Mouse (Mus musculus) gastrocnemius, postnatal 14 days (tissue): ENCODE measurements around the gene Emid1. TPM values are rescaled to one million over a fixed set of nuclear protein-coding genes. Genes with fewer than 3 reads are reported as not detected.

Experiments used
- DNase-seq: peaks from one replicate; pipeline ENCODE4 v3.0.0; 2021; ENCODE audit warnings: mixed read lengths
- intact Hi-C: fragments of 180-260 bp; cut with DNase I; formaldehyde crosslinking; loops from one replicate; pipeline ENCODE4 v1.15.1; 2025; ENCODE audit warnings: low total_unique reads
- total RNA-seq, 2 experiments: library from RNA; stranded (reverse); gene quantifications; 2 replicates each; pipeline ENCODE4 v1.2.3; 2021

The Emid1 gene
- total RNA-seq, 2 experiments from 2014 or later, result 11.9 to 15.8 TPM

DNA sequence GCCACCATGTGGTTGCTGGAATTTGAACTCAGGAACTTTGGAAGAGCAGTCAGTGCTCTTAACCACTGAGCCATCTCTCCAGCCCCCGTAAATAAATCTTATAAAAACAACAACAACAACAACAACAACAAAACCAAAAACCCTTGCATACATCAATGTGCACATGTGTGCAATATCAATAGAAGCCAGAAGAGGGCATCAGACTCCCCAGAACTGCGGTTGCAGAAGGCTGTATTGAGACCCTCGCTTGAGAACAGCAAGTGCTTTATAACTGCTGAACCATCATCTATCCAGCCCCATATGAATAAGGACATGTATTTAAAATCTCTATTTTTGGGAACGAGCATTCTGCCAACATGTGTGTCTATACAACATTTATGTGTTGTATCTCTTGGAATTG is 77.2 kb downstream of the Emid1 start:
- no peak for DNase-seq
- intact Hi-C loops, result no loop called here

DNA sequence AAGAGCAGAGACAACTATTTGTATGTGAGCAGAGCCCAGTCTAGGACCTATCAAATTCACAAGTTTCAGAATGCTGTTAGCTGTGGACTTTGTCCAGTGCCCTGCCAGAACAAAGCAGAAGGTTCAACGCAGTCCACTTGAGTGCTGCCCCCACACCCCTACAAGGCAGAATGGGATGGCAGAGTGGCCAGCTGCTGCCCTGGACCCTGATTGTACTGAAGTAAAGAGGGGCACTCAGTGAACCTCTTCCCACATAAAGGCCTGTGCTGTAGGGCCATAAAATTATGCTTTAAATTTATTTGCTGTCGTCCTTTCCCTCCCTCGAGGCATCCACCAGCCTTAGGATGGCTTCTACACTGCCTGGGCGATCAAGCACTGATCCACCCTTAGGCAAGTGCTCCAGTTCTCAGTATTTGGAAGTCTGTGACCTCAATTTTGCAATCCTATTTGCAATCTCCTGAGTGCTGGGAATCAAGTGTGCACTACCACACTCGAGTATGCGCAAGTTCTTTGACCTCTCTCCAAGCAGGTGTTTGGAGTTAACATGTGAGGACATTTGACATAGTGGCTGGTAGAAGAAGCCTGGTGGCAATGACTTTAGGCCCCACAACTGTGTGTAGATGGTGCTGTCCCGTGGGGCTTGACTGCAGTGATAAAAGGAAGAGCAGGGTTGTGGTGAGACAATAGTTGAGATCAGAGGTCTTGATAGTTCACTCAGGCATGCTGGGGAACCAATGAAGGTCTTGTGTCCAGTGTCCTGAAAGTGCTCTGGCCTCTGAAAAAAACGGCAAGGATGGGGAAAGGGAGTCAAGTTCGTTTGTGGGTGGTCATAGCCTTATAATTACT is 83.7 kb downstream of the Emid1 start:
- DNase-seq, result no peak
- intact Hi-C loops, result no loop called here

DNA sequence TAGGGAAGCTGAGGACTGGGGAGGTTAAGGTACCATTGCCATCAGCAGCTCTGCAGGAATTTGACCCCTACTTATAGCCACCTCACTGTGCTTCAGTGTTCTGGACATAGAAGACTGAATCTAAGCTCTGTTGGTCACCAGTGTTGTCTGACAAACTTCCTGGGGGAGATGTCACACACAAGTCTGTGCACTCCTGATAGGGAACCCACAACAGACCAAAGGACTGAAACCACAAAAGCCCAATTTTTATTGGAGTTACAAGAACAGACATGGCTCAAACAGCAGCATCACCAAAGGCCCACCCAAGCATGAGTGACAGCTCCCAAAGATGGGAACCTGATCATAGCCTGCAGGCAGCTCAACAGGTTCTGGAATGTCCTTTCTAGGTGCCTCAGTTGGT is 85.0 kb downstream of the Emid1 start:
- no peak for DNase-seq
- intact Hi-C loops, result no loop called here

DNA sequence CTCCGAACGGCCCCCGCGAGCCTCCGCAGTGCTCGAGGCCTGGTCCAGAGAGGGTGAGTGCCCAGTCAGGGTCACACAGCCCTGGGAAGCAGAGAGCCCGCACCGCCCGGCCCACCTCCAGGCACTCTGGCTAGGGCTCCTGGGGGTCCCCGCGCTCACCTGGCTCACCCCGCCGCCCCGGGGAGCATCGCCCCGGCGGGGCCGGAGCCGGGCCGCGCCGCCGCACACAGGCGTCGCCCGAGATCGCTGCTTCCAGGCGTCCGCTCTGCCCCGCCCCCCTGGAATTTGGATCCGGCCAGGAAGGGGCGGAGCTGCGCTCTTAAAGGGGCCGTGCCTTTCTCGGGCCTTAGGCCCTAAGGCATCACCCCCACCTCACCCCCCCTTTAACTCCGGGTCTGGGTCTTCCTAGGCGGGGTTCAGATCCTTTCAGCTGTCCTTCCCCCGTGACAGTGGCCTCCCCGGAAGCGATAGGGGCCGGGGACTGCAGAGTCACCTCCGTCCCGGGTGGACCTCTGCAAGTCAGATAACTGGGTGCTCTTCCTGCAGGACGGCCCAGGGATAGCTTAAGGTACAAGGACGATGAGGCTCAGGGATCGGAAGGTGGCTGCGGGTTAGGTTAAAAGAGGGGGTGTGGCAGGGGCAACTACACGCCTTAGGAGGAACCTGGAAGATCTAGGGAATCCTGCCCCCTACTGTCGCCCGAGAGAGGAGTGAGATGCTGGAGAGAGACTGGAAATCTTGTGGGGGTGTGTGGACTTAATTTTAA is 86.8 kb downstream of the Emid1 start, which contains the start of gene Gas2l1:
Gene Gas2l1, minus strand, starts transcription at position 272 of the 766 bp plus-strand sequence.
- DNase-seq, result peak; percentile 92
- intact Hi-C loops, result no loop called here

DNA sequence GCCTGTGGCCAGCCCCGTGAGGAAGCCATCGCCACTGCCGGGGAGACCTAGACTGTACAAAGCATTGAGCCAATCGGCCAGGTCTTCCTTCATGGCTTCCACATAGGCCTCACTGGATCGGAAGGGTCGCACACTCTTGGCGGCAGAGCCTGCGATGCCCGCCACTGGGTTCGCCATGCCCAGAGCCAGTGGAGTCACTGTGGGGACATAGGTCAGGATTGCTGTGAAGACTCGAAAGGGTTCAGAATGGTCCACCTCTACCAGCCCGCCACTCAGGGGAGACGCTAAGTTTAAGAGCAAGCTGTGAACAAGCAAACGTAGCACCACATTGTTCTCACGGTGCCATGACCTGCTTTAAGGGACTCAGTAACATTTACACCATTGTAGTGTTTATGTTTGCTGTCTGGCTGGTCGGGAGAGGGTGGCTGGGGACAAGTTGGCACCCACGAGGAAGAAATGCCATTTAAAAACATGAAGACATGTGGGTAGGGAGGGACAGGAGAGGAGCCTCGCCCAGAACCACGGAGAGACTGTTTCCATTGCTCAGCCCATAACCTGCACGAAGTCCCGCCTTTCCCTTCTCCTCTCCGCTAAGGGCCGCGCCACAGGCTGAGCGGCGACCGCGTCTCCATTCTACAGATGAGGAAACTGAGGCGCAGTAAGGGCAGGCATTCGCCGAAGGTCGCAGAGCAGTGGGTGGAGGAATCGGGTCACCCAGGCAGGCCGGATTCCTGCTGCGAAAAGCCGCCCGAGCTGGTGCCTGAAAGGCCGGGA is 87.6 kb downstream of the Emid1 start:
- DNase-seq, result no peak
- intact Hi-C loops, result no loop called here

DNA sequence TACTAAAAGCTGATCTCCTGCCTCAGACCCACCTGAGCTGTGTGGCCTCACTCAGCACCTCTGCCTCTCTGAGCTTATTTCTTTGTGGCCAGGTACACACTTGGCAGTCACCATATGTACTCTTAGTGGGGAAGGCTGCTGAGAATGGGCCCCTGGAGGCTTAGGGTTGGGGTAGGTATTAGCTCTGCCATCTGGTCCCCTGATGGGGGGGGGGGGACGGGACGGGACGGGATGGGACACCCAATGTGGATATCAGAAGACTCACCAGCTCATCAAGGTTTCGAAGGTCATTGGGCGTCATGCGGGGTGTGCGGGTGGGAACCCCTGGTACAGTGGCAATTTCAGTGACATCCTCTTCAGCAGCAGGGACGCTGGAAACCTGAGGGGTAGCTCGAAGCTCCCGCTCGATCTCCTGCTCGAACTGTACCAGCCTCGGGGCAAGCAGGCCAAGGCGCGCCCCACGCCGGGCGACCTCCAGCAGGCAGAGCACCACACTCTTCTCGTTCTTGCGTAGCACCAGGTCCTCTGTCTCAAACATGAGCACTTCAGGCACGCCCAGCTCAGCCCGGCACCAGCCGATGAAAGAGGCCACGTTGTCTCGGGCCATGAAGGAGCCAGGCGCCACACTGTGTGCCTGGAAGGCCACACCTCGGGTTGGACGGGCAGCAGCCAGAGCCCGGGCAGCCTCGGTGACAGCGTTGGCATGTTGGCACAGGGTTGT is 88.3 kb downstream of the Emid1 start:
- intact Hi-C loops, result no loop called here
- peak; percentile 42 for DNase-seq

DNA sequence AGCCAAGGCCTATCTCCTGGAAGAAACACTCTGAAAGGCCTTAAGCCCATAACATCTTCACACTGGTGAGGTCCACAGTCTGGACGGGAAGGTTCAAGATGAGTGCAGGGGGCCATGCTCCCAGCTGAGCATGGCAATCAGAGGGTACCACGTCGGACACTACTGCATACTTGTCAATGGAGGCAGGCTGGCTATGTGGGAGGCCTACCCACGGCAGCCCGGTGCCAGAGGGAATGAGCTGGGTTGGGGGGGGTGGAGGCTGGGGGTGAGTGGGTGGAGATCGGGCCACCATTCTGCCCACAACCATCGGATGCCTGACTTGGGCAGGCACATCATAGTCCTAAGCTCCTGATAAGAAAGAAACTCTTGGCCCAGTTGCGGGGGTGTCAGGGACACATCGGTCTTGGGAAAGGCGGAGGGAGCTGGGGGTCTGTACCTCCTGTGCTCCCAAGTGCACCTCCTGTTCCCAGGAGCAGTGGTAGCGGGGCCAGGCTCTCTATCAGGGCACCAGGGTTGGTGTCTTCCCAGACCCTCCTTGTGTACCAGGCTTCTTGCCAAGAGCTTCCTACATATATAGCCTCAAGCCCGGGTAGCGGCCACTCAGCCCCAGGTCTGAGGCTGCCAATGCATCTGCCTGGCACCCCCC is 89.1 kb downstream of the Emid1 start:
- no peak for DNase-seq
- intact Hi-C loops, result no loop called here

DNA sequence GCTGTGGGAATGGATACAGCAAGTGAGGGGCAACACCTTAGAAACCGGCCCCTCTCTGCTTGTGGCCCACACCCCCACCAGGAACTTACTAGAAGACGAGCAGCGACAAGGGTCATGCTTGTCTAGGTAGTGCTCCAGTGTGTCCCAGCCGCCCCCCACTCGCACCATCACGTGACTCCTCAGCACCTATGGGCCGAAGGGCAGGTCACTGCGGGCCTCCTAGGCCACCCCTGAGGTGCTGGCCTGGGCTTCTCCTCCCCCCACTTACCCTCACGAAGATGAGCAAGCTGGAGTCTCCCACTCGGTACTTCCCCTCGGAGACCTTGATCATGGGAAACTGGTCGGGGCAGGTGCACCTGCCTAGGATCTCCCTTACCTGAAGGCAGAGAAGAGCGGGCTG is 89.7 kb downstream of the Emid1 start:
- intact Hi-C loops, result no loop called here
- no peak for DNase-seq

DNA sequence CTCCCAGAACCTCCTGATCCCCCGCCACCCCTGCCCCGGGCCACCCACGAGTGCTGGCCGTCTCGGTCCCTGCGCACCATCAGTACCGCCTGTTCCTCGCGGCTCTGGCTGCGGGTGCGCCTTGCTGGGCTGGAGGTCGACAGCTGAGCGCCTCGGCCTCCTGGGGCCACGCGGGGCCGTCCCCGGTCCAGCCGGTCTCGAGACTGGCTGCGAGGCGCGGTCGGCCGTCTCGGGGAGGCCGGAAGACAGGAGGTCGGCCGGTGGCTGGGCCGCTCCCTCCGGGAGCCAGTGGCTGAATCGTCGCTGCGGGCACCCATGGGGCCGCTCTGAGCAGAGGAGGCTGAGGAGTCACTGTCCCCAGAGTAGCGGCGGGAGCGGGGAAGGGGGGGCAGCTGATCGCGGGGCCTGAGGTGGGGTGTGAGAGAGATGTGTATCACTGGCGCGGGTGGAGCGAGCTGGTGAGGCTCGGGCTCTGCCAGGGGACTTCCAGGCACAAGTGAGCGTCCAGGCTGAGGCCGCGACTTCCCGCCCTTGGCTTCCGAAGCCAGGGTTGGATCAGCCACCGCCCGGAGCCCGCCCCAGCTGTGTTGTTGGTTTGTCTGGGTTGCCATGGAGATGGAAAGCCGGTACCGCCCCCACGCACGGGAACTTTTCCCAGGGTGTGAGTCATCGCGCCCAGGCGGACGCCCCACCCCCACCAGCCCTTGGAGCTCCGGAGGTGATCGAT is 90.5 kb downstream of the Emid1 start:
- intact Hi-C loops, result loop anchor here (2.0 kb wide), 1 partner anchor 43 kb away; no protein-coding TSS in a partner anchor
- peak; percentile 94 for DNase-seq

DNA sequence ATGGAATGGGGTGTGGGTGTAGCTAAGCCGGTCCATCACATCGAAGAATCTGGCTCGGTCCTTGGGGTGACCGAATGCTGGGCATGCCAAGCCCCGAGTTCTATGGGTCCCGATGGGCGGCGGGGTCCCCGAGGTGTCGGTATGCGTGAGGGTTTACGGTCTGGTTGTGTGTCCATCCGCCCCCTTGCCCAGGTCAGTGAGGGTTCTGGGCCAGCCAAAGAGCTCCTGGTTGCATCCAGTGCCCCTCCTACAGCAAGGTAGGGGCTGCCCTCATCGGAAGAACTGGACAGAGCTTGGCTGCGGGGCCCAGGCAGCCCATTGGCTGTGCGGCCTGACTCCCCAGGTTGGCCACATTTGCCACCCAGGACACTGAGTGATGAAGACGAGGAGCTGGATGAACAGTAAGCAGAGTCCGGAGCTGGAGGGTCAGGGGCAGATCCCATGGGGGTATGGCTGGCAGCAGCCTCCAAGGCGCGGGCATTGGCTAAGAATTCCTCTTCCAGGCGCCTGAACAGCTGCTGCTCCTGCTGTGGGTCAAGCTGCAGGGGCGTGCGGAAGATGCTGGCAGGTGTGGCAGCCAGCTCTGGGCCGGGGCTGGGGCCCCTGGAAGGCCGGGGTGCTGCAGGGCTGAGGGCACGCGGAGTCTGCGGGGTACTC is 91.2 kb downstream of the Emid1 start:
- intact Hi-C loops, result loop anchor here (2.0 kb wide), 1 partner anchor 42 kb away; no protein-coding TSS in a partner anchor
- peak; percentile 18 for DNase-seq

DNA sequence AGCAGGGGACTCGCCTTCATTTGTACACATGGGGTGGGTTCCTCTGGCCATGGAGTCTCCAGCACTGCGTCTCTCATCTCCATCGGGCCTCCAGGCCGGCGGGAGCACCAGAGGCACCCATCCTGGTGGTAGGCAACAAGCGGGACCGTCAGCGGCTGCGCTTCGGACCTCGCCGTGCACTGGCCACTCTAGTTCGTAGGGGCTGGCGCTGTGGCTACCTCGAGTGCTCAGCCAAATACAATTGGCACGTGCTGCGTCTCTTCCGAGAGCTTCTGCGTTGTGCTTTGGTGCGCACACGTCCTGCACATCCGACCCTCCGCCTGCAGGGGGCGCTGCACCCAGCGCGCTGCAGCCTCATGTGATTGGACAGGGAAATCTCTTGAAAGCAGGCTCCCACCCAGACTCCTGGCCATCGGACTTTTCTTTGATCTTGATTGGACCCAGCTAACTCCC is 92.3 kb downstream of the Emid1 start:
- DNase-seq, result peak; percentile 52
- intact Hi-C loops, result loop anchor here (2.0 kb wide), 1 partner anchor 41 kb away; no protein-coding TSS in a partner anchor

DNA sequence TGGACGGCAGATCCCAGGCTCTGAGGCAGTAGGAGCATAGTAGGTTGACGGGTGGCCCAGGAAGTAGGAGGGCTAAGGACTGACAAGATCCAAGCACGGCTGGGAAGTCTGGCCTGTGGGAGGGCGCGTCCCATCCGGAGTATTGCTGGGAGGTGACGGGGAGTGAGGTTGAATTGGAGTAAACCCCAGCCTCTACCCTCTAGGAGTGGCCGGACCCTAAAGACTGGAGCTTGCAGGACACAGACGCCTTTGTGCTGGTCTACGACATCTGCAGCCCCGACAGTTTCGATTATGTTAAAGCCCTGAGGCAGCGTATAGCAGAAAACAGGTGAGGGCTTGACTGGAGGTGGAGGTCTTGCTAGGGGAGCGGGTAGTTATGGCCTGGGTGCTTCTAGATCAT is 92.8 kb downstream of the Emid1 start:
- DNase-seq, result no peak
- intact Hi-C loops, result no loop called here

DNA sequence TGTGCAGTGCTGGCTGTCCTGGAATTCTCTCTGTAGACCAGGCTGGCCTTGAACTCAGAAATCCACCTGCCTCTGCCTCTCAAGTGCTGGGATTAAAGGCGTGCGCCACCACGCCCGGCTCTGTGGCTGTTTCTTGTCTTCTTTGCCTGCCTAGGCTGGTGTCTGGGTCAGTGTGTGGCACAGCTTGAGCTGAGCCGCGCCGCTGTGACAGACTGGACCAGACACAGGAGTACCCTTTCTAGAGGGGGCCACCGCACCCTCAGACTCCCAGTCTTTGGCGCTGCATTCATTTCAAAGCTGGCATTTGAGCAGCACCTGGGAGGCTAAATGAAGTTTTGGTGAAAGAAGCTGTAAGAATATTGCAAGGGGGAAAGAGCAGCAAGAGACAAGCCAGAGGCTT is 93.3 kb downstream of the Emid1 start:
- intact Hi-C loops, result no loop called here
- no peak for DNase-seq

DNA sequence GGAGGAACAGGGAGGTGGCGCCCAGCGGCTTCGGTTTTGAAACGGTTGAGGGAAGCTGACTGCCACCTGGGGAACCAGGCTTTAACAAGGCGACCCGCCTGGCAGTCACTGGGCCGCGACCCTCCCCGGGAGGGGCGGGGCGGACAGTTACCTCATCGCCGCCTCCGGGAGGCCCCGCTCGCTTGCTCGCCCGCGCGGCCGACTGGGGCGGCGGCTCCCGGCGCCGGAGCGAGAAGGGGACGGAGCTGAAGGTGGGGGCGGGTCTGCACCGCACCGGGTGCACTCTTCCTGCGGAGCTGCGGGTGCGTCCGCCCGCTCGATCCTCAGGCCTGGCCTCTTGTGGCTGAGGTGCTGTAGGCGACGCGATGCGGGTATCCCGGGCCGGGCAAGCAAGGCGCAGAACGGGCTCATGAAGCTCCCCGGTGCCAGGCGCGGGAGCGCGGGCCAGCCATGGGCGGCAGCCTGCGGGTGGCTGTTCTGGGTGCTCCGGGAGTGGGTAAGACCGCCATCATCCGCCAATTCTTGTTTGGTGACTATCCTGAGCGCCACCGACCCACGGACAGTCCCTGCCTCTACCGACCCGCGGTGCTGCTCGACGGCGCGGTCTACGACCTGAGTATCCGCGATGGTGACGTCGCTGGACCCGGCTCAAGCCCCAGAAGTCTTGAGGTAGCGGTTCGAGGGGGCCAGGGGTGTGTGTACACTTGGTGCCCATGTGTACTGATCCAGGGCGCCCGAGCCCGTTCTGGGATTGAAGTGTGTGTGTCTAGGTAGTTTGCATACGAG is 94.0 kb downstream of the Emid1 start, which contains the start of gene Rasl10a:
Gene Rasl10a, plus strand, starts transcription at position 273 of the 786 bp plus-strand sequence.
- intact Hi-C loops, result no loop called here
- peak; percentile 34 for DNase-seq

DNA sequence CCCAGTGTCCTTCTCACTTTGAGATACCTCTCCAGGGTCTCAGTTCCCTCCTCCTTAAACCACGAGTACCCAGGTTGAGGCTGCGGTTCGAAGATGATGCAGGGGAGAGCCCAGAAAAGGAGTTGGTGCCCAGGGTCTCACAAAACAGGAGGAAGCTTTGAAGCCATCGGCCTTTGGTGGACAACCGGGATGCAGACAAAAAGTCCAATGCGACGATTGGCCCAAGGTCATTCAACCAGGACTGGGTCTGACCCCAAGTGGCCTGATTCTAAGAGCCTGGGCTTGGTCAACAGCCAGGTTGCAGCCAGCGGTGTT is 94.6 kb downstream of the Emid1 start:
- intact Hi-C loops, result no loop called here
- DNase-seq, result no peak

DNA sequence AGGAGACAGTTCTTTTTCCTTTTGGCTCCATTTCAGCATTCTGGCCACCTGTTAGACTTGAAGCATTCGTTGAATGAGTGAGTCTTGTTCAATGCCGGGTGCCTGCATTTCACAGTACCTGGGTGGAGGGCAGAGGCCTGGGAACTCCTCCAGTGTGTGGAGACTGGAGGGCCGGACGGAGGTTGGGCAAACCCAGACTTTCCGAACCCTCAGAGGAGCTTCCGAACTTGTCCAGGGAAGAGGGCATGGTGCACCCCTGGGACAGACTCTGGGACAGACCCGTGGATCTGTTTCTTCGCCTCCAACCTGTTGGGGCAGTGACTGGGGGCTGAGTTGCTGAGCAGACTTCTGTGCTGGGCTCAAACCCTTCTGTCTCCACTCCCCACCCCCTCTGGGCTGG is 95.0 kb downstream of the Emid1 start:
- DNase-seq, result no peak
- intact Hi-C loops, result no loop called here
